28 mouse cellular contexts compared by ENCODE assay signal in genomic region chr16:52303532-52303902, GRCm38 (mm10).
DNase-seq lines count a peak whose midpoint lies in the region; ATAC-seq and TF ChIP-seq lines count a peak whose summit lies in the region.
"Had no signal": no experiment of that assay in that cellular context is flagged by ENCODE, and none has a peak within 500 bp of the region (broad histone marks: within the 10 kb centered on the region; RNA-seq: fewer than 3 reads in every experiment).

No protein-coding gene starts in this region.

- no peak overlapping the region for H3K27ac ChIP-seq in midbrain, embryonic 13.5 days
- H3K27ac ChIP-seq in midbrain, postnatal 0 days (ENCODE audit: low read depth, low read length), result no peak overlapping the region
- H3K27ac ChIP-seq: gastrocnemius, adult 2 months; heart, adult 2 months; heart, embryonic 13.5 days; intestine, embryonic 15.5 days; layer of hippocampus, adult 2 months; limb, embryonic 13.5 days; lung, embryonic 15.5 days; midbrain, embryonic 10.5 days had no signal

- no peak overlapping the region for H3K4me3 ChIP-seq in midbrain, embryonic 13.5 days (replicated peaks)
- H3K4me3 ChIP-seq in midbrain, postnatal 0 days (ENCODE audit: low read depth, low read length), result no peak overlapping the region
- H3K4me3 ChIP-seq: erythroblast, embryonic 14.5 days; gastrocnemius, adult 2 months; heart, adult 2 months; heart, embryonic 13.5 days; intestine, embryonic 15.5 days; layer of hippocampus, adult 2 months; limb, embryonic 13.5 days; lung, embryonic 15.5 days; midbrain, embryonic 10.5 days had no signal

- ATAC-seq in frontal cortex, adult (ENCODE audit: low TSS enrichment), result peak; percentile 77
- 0 out of 2 replicates have a peak, but pooled peaks have one; percentile 11 for ATAC-seq in midbrain, embryonic 13.5 days
- no peak for ATAC-seq in midbrain, postnatal 0 days (ENCODE audit: low FRiP score)
- ATAC-seq in granulocyte monocyte progenitor cell, adult 5-6 weeks (replicated peaks; ENCODE audit: poor library complexity, severe bottlenecking), result peak; percentile 35; the same call in 1 of the 2 replicates
- ATAC-seq: CD4-positive, CD25-positive, alpha-beta regulatory T cell, adult 4 months; intestine, embryonic 15.5 days had no signal

- H3K27me3 ChIP-seq in midbrain, embryonic 13.5 days, result no peaks in the 10 kb centered on the region
- no peaks in the 10 kb centered on the region for H3K27me3 ChIP-seq in midbrain, postnatal 0 days (ENCODE audit: insufficient read depth, low read length)
- H3K27me3 ChIP-seq: heart, embryonic 13.5 days; intestine, embryonic 15.5 days; limb, embryonic 13.5 days; lung, embryonic 15.5 days had no signal

- WGBS in midbrain, embryonic 13.5 days, result 69% methylated on average over 4 of the region's 4 CpGs
- WGBS in midbrain, postnatal 0 days, result 59% methylated on average over 4 of the region's 4 CpGs

- TF ChIP-seq CTCF in midbrain, postnatal 0 days (IDR thresholded peaks at IDR 0.05), result no peak
- TF ChIP-seq CTCF in brain, embryonic 14.5 days (IDR thresholded peaks at IDR 0.05; ENCODE audit: borderline replicate concordance, extremely low read depth, insufficient read depth, insufficient read length), result no peak

- H3K36me3 ChIP-seq in midbrain, embryonic 13.5 days, result no peaks in the 10 kb centered on the region
- H3K36me3 ChIP-seq in midbrain, postnatal 0 days (ENCODE audit: insufficient read depth, low read length), result no peaks in the 10 kb centered on the region
- H3K36me3 ChIP-seq: heart, embryonic 13.5 days; intestine, embryonic 15.5 days; limb, embryonic 13.5 days; lung, embryonic 15.5 days; midbrain, embryonic 10.5 days had no signal

- no peaks in the 10 kb centered on the region for H3K9me3 ChIP-seq in midbrain, embryonic 13.5 days
- H3K9me3 ChIP-seq in midbrain, postnatal 0 days (ENCODE audit: low read length), result no peaks in the 10 kb centered on the region
- H3K9me3 ChIP-seq: heart, embryonic 13.5 days; intestine, embryonic 15.5 days; limb, embryonic 13.5 days; lung, embryonic 15.5 days; midbrain, embryonic 10.5 days had no signal

- H3K4me1 ChIP-seq in midbrain, embryonic 13.5 days (replicated peaks), result no peaks in the 10 kb centered on the region
- no peaks in the 10 kb centered on the region for H3K4me1 ChIP-seq in midbrain, postnatal 0 days (ENCODE audit: insufficient read depth, low read length)
- H3K4me1 ChIP-seq: heart, embryonic 13.5 days; intestine, embryonic 15.5 days; lung, embryonic 15.5 days; midbrain, embryonic 10.5 days had no signal

- DNase-seq in frontal cortex, postnatal 10 days (ENCODE audit: low spot score in 2 of 2), result no peak
- no peak for DNase-seq in midbrain, postnatal 0 days (ENCODE audit: low spot score)
- DNase-seq in brain, embryonic 14.5 days (ENCODE audit: low read depth), result peak; percentile 82
- DNase-seq in layer of hippocampus, postnatal 25 days (ENCODE audit: extremely low spot score in 1 of 2, low spot score in 1 of 2), result no peak
- DNase-seq: adrenal gland, adult 2 months; adrenal gland, postnatal 36 days; cerebellum, adult 2 months; cerebellum, postnatal 14 days; gastrocnemius, adult 2 months; gastrocnemius, postnatal 36 days; heart, adult 2 months; heart, postnatal 10 days; kidney, adult 2 months; kidney, postnatal 36 days; thymus, adult 2 months; thymus, postnatal 4 days had no signal

- no peak for TF ChIP-seq POLR2A in brain, embryonic 14.5 days (IDR thresholded peaks at IDR 0.05; ENCODE audit: borderline replicate concordance, extremely low read depth, insufficient read depth, insufficient read length, poor library complexity, severe bottlenecking)

- H3K4me2 ChIP-seq in midbrain, embryonic 13.5 days (replicated peaks), result no peak overlapping the region
- no peak overlapping the region for H3K4me2 ChIP-seq in midbrain, postnatal 0 days (ENCODE audit: low read depth, low read length, poor library complexity, severe bottlenecking)
- H3K4me2 ChIP-seq: heart, embryonic 13.5 days; intestine, embryonic 15.5 days; limb, embryonic 13.5 days; liver, embryonic 11.5 days; lung, embryonic 15.5 days had no signal

- no peak overlapping the region for H3K9ac ChIP-seq in midbrain, embryonic 13.5 days (replicated peaks)
- H3K9ac ChIP-seq in midbrain, postnatal 0 days (replicated peaks; ENCODE audit: low read length, poor library complexity, severe bottlenecking), result no peak overlapping the region
- H3K9ac ChIP-seq: heart, embryonic 13.5 days; intestine, embryonic 15.5 days; limb, embryonic 13.5 days; lung, embryonic 15.5 days had no signal
